Mouse (Mus musculus) cortical plate, adult 2 months (tissue): ENCODE measurements around the gene Prokr1.

Experiments
- CTCF ChIP-seq: fragments of 200-500 bp; IDR thresholded peaks from 2 replicates; pipeline ENCODE4 v1.5.1; 2011; ENCODE audit warnings: mild to moderate bottlenecking, control low read depth, low read length; ENCODE audit not compliant: insufficient read depth; ENCODE audit errors: extremely low read depth
- POLR2A ChIP-seq: fragments of 200-500 bp; IDR thresholded peaks from 2 replicates; pipeline ENCODE4 v1.6.1; 2011; ENCODE audit warnings: mild to moderate bottlenecking, low read length, control low read depth; ENCODE audit not compliant: insufficient read depth; ENCODE audit errors: extremely low read depth

DNA sequence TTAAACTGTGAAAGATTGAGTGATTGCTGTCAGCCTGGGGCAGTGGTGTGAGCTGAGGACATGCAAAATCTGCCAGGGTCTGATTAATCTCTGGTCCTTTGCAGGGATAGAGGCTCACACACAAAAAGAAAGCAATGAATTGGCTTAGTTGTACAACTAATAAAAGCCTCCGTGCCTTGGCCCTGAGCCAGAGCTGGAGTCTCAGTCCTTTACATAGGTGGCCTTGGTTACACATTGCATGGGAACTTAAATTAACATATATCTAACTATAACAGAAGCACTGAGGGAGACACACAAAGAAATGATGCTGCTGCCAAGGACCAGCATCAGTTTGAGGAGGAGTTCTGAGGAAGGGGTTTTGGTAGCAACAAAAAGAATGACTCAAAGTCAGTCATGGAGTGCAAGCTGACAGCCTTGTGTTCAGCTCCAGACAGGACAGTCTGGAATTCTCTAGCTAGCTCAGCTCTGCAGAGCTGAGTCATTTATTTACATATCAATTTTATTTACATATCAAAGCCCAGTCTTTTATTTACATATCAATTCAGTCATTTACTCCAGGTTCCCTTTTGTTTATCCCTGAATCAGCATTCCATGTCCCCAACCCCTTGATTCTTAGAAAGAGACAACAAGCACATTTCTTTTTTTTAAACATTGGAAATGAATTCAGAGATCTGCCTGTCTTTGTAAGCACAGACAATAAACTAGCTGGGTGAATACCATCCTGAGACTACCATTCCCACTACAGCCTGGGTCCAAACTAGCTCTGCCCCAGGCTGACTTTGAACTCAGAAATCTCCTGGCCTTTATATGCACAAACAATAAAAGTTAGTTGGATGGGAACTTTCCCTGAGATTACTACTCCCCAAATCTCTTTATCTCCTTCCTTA lies 45.0 kb downstream of the Prokr1 start:
- TF ChIP-seq POLR2A, result no peak
- no peak for TF ChIP-seq CTCF
